In the genomic region with DNA sequence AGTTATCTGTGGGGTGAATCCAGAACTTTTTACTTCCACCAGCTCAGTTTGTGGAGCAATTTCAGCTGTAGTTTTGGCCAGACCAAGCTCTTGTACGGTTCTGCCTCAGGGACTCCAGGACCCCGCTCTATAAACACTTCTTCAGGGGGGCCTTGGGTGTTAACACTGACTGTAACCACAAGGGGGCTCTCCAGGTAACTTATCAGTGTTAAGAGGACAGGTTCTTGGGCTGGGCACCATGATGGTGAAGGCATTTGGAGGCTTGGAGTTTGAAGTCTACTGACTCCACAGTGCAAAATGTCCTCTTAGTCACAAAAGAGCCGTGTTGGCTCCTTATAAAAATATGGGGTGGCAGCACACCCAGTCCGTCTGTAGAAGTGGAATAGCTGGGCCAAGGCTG, we compare ENCODE assay signal across 9 mouse cellular contexts. TPM values are rescaled to one million over a fixed set of nuclear protein-coding genes. Genes with fewer than 3 reads are reported as not detected.
DNase-seq lines count a peak whose midpoint lies in the region; TF ChIP-seq lines count a peak whose summit lies in the region.
"Had no signal": no experiment of that assay in that cellular context is flagged by ENCODE, and none has a peak within 500 bp of the region (broad histone marks: within the 10 kb centered on the region; RNA-seq: fewer than 3 reads in every experiment).

No protein-coding gene starts in this region.

- TF ChIP-seq POLR2A in MEL (IDR thresholded peaks at IDR 0.05; ENCODE audit: control insufficient read depth in 1 of 2, insufficient read depth in 1 of 2, low read depth in 1 of 2, low read length in 2 of 2, poor library complexity in 1 of 2) = no peak

- no peak overlapping the region for H3K4me3 ChIP-seq in layer of hippocampus, adult 2 months
- peak overlapping the region in 1 of 2 experiments; percentile 95; a peak in 1 of 4 replicates for H3K4me3 ChIP-seq in MEL (ENCODE audit: control insufficient read depth in 1 of 2, insufficient read depth in 1 of 2, low read depth in 2 of 2, low read length in 2 of 2)

- no peak overlapping the region for H3K9ac ChIP-seq in MEL (ENCODE audit: control insufficient read depth, low read depth, low read length, poor library complexity, severe bottlenecking)

- peak overlapping the region; percentile 94; the same call in 1 of the 2 replicates for H3K27ac ChIP-seq in layer of hippocampus, adult 2 months
- H3K27ac ChIP-seq in MEL (ENCODE audit: control insufficient read depth, low read depth, low read length) = no peak overlapping the region

- TF ChIP-seq EP300 in MEL (IDR thresholded peaks at IDR 0.05; ENCODE audit: low read depth in 1 of 2, low read length in 2 of 2) = no peak

- peaks cover 0 to 25% of the 10 kb centered on the region in 2 experiments; a peak in 2 of 4 replicates for H3K36me3 ChIP-seq in MEL (ENCODE audit: control insufficient read depth in 1 of 2, insufficient read depth in 2 of 2, low read length in 2 of 2)

- peaks cover 13 to 40% of the 10 kb centered on the region in 2 experiments for H3K4me1 ChIP-seq in MEL (ENCODE audit: control insufficient read depth in 1 of 2, insufficient read depth in 2 of 2, low read length in 2 of 2)

- no peaks in the 10 kb centered on the region for H3K27me3 ChIP-seq in MEL (ENCODE audit: control insufficient read depth in 1 of 2, insufficient read depth in 2 of 2, low read length in 2 of 2)

- peaks cover 31% of the 10 kb centered on the region for H3K79me2 ChIP-seq in MEL (ENCODE audit: control insufficient read depth, insufficient read depth, low read length, poor library complexity)

- peak; percentile 73 for DNase-seq in cerebellum, adult 9-10 months
- DNase-seq in cerebellum, postnatal 4 days (ENCODE audit: low spot score in 2 of 2) = no peak
- no peak for DNase-seq in layer of hippocampus, adult 2 months (ENCODE audit: low spot score in 2 of 2)
- no peak for DNase-seq in layer of hippocampus, adult 11-12 months (ENCODE audit: low spot score)
- peak; percentile 77 for DNase-seq in MEL (ENCODE audit: low read depth, low spot score)
- peak; percentile 44 for DNase-seq in mesoderm, embryonic 11.5 days (ENCODE audit: low read depth, low spot score)
- DNase-seq in ovary, postnatal 14 days (ENCODE audit: low spot score) = no peak
- no peak for DNase-seq in left cerebral cortex, adult 11 months (ENCODE audit: low spot score)

- TF ChIP-seq RAD21 in MEL (IDR thresholded peaks at IDR 0.05; ENCODE audit: low read depth, low read length) = peak; percentile 38

- H3K9me3 ChIP-seq in MEL (replicated peaks; ENCODE audit: insufficient read depth, low read length) = no peaks in the 10 kb centered on the region

- peak; percentile 72 for TF ChIP-seq CTCF in layer of hippocampus, adult 2 months (conservative IDR thresholded peaks at IDR 0.05)
- TF ChIP-seq CTCF in MEL (IDR thresholded peaks at IDR 0.05 in 2 of 3, conservative IDR thresholded peaks at IDR 0.05 in 1 of 3; ENCODE audit: control insufficient read depth in 1 of 3, insufficient read depth in 1 of 3, low read depth in 2 of 3, low read length in 3 of 3, poor library complexity in 1 of 3, severe bottlenecking in 1 of 3) = peak; percentile 47 to 76 (median 67)

TF ChIP-seq in MEL, 35 proteins besides CTCF, POLR2A, EP300 and RAD21:
- TF ChIP-seq MAZ (IDR thresholded peaks at IDR 0.05; ENCODE audit: low read depth, low read length) (peak; percentile 50; the same call in 1 of the 2 replicates), SMC3 (IDR thresholded peaks at IDR 0.05; ENCODE audit: low read depth, low read length) (peak; percentile 54), TCF12 (IDR thresholded peaks at IDR 0.05; ENCODE audit: low read depth, low read length) (0 out of 2 replicates have a peak, but pooled peaks have one; percentile 11), ETS1 (IDR thresholded peaks at IDR 0.05; ENCODE audit: low read depth, low read length) (no peak), HCFC1 (IDR thresholded peaks at IDR 0.05; ENCODE audit: low read depth, low read length) (0 out of 2 replicates have a peak, but pooled peaks have one; percentile 36), MXI1 (IDR thresholded peaks at IDR 0.05; ENCODE audit: low read depth, low read length) (peak; percentile 39; the same call in 1 of the 2 replicates), SIN3A (IDR thresholded peaks at IDR 0.05; ENCODE audit: low read length) (peak; percentile 48; the same call in 1 of the 2 replicates), NRF1 (IDR thresholded peaks at IDR 0.05; ENCODE audit: insufficient read depth, low read depth, low read length, poor library complexity, severe bottlenecking) (no peak), GATA1 (IDR thresholded peaks at IDR 0.05; ENCODE audit: low read depth, low read length) (0 out of 2 replicates have a peak, but pooled peaks have one; percentile 3), TAL1 (IDR thresholded peaks at IDR 0.05; ENCODE audit: low read length) (no peak), ZC3H11A (IDR thresholded peaks at IDR 0.05; ENCODE audit: low read depth, low read length) (peak; percentile 31; the same call in 1 of the 2 replicates), CHD1 (IDR thresholded peaks at IDR 0.05; ENCODE audit: low read depth, low read length) (no peak), USF1 (IDR thresholded peaks at IDR 0.05; ENCODE audit: low read depth, low read length) (no peak), ELF1 (IDR thresholded peaks at IDR 0.05; ENCODE audit: low read depth, low read length) (no peak)

RNA-seq across cellular contexts. Expression of a gene that starts 1.5 kb away (rescaled TPM):
- total RNA-seq in layer of hippocampus, adult 2 months (2021) = 10 to 100 TPM; 36.1 to 40.2 TPM
- total RNA-seq in MEL (2012; rRNA removed) = 25.2 and 31.1 TPM in 2 replicates
- 10 to 100 TPM in 1 of 2 experiments, not detected in 1; 91.0 TPM for polyA plus RNA-seq in MEL (2012; ENCODE audit: insufficient read depth in 1 of 2, insufficient read length in 2 of 2, low read depth in 1 of 2, low replicate concordance in 2 of 2, missing spikeins in 1 of 2)

RNA-seq across cellular contexts. Expression of a gene that starts 2.3 kb away (rescaled TPM):
- 10 to 100 TPM; 14.6 to 15.7 TPM for total RNA-seq in layer of hippocampus, adult 2 months (2021)
- 10.1 and 11.9 TPM in 2 replicates for total RNA-seq in MEL (2012; rRNA removed)
- 10 to 100 TPM in 1 of 2 experiments, not detected in 1; 12.0 TPM for polyA plus RNA-seq in MEL (2012; ENCODE audit: insufficient read depth in 1 of 2, insufficient read length in 2 of 2, low read depth in 1 of 2, low replicate concordance in 2 of 2, missing spikeins in 1 of 2)

RNA-seq across cellular contexts. Expression of a gene that starts 6.4 kb away (rescaled TPM):
- under 1 TPM; 0.17 to 0.26 TPM for total RNA-seq in layer of hippocampus, adult 2 months (2021)
- total RNA-seq in MEL (2012; rRNA removed) = 0.07 TPM in 1 of 2 replicates, not detected in the other
- polyA plus RNA-seq in MEL (2012; ENCODE audit: insufficient read depth in 1 of 2, insufficient read length in 2 of 2, low read depth in 1 of 2, low replicate concordance in 2 of 2, missing spikeins in 1 of 2) = under 1 TPM in 1 of 2 experiments, not detected in 1; 0.08 TPM
- total RNA-seq: monocyte, adult 5-6 weeks had no signal

RNA-seq across cellular contexts. Expression of a gene that starts 25.1 kb away (rescaled TPM):
- total RNA-seq in layer of hippocampus, adult 2 months (2021) = 10 to 100 TPM; 46.4 to 47.1 TPM
- 30.5 and 30.7 TPM in 2 replicates for total RNA-seq in MEL (2012; rRNA removed)
- polyA plus RNA-seq in MEL (2012; ENCODE audit: insufficient read depth in 1 of 2, insufficient read length in 2 of 2, low read depth in 1 of 2, low replicate concordance in 2 of 2, missing spikeins in 1 of 2) = 10 to 100 TPM in 1 of 2 experiments, not detected in 1; 43.3 TPM

RNA-seq across cellular contexts. Expression of a gene that starts 41.6 kb away (rescaled TPM):
- under 1 TPM; 0.12 to 0.33 TPM for total RNA-seq in layer of hippocampus, adult 2 months (2021)
- total RNA-seq in MEL (2012; rRNA removed) = not detected in 2 replicates
- polyA plus RNA-seq in MEL (2012; ENCODE audit: insufficient read depth in 1 of 2, insufficient read length in 2 of 2, low read depth in 1 of 2, low replicate concordance in 2 of 2, missing spikeins in 1 of 2) = under 1 TPM in 1 of 2 experiments, not detected in 1; 0.22 TPM

Comparison
In these comparisons a context has a peak if more than half of its experiments do, and no peak if none do; other contexts are left out.
1. DNase-seq: peak in cerebellum, adult 9-10 months (single experiment), MEL (single experiment) and mesoderm, embryonic 11.5 days (single experiment); none in cerebellum, postnatal 4 days (0 of 2), layer of hippocampus, adult 2 months (0 of 2), layer of hippocampus, adult 11-12 months (single experiment), ovary, postnatal 14 days (single experiment) and left cerebral cortex, adult 11 months (single experiment).